Mouse (Mus musculus) midbrain, embryonic 11.5 days (tissue): Measurements from ENCODE around the gene Abcc9. TPM values are rescaled to one million over a fixed set of nuclear protein-coding genes. Genes with fewer than 3 reads are reported as not detected.

Experiments used
- ATAC-seq: fragments of 200-750 bp; cut with Nextera tagmentation; 2 replicates; pipeline ENCODE4 v1.8.0; 2017; ENCODE audit warnings: moderate TSS enrichment, moderate library complexity; ENCODE audit not compliant: low FRiP score
- DNase-seq: peaks from one replicate; pipeline ENCODE4 v3.0.0; 2015; ENCODE audit warnings: low spot score; ENCODE audit errors: missing footprints
- H3K27ac ChIP-seq: fragments of 300-500 bp; sonication (generic); 2 replicates; pipeline ENCODE4 v1.5.1; 2014; ENCODE audit warnings: low read depth, low read length
- H3K27me3 ChIP-seq: fragments of 300-500 bp; sonication (generic); 2 replicates; pipeline ENCODE4 v1.6.1; 2014; ENCODE audit warnings: mild to moderate bottlenecking, low read length, moderate library complexity, mixed read lengths; ENCODE audit not compliant: control insufficient read depth, insufficient read depth
- H3K36me3 ChIP-seq: fragments of 300-500 bp; sonication (generic); 2 replicates; pipeline ENCODE4 v1.6.1; 2014; ENCODE audit warnings: mild to moderate bottlenecking, low read length, moderate library complexity, mixed read lengths; ENCODE audit not compliant: control insufficient read depth, insufficient read depth
- H3K4me1 ChIP-seq: fragments of 300-500 bp; sonication (generic); 2 replicates; pipeline ENCODE4 v1.6.1; 2014; ENCODE audit warnings: low read length; ENCODE audit not compliant: control insufficient read depth, insufficient read depth
- H3K4me2 ChIP-seq: fragments of 300-500 bp; sonication (generic); 2 replicates; pipeline ENCODE4 v1.6.1; 2014; ENCODE audit warnings: mild to moderate bottlenecking, moderate library complexity
- H3K4me3 ChIP-seq: fragments of 300-500 bp; sonication (generic); 2 replicates; pipeline ENCODE4 v1.5.1; 2014; ENCODE audit warnings: low read depth, low read length
- H3K9ac ChIP-seq: fragments of 300-500 bp; sonication (generic); 2 replicates; pipeline ENCODE4 v1.6.1; 2014; ENCODE audit warnings: low read length
- H3K9me3 ChIP-seq: fragments of 300-500 bp; sonication (generic); 2 replicates; pipeline ENCODE4 v1.6.1; 2016; ENCODE audit warnings: low read length; ENCODE audit not compliant: control insufficient read depth
- WGBS: fragments of 180-500 bp; shearing (Covaris S2); extraction: QIAGEN DNeasy Blood & Tissue Kit; methylation state at CpG from one replicate; pipeline ENCODE4 v1.1.7; 2014; 5-methylcytosine and 5-hydroxymethylcytosine counted together
- polyA plus RNA-seq: library from polyadenylated mRNA; unstranded; fragments of >200 nt; fragmentation: Nextera tagmentation; extraction: Ambion mirVana; gene quantifications from 2 replicates; pipeline ENCODE4 v1.2.1, GENCODE M21; 2014

Gene Abcc9
- polyA plus RNA-seq, 1 experiment from 2014 or later: 2.4 TPM

GRCm38 (mm10) chr6:142738225-142738624 is 36.1 kb upstream of the Abcc9 start:
- Histone ChIP-seq H3K4me3 (no peak overlapping the region), H3K4me1 (no peaks in the 10 kb centered on the region), H3K27me3 (no peaks in the 10 kb centered on the region), H3K9ac (no peak overlapping the region), H3K4me2 (no peak overlapping the region), H3K27ac (no peak overlapping the region), H3K9me3 (no peaks in the 10 kb centered on the region), H3K36me3 (no peaks in the 10 kb centered on the region)
- ATAC-seq: no peak
- DNase-seq: no peak
- 92% methylated on average over 2 of the region's 2 CpGs for WGBS

GRCm38 (mm10) chr6:142735302-142736005 is 33.3 kb upstream of the Abcc9 start:
- WGBS: 47% methylated on average over 8 of the region's 8 CpGs
- DNase-seq (peak; percentile 88), ATAC-seq (peak; percentile 61; the same call in 1 of the 2 replicates)
- no peak overlapping the region for H3K27ac ChIP-seq
- H3K4me1 ChIP-seq: no peaks in the 10 kb centered on the region
- H3K36me3 ChIP-seq: no peaks in the 10 kb centered on the region
- no peak overlapping the region for H3K9ac ChIP-seq
- no peak overlapping the region for H3K4me2 ChIP-seq
- no peaks in the 10 kb centered on the region for H3K27me3 ChIP-seq
- H3K4me3 ChIP-seq: no peak overlapping the region
- no peaks in the 10 kb centered on the region for H3K9me3 ChIP-seq

GRCm38 (mm10) chr6:142732567-142733290 is 30.6 kb upstream of the Abcc9 start:
- H3K36me3 ChIP-seq: no peaks in the 10 kb centered on the region
- H3K9me3 ChIP-seq: no peaks in the 10 kb centered on the region
- no peak overlapping the region for H3K4me3 ChIP-seq
- no peak overlapping the region for H3K27ac ChIP-seq
- DNase-seq (no peak), ATAC-seq (no peak)
- H3K4me2 ChIP-seq: no peak overlapping the region
- WGBS: 74% methylated on average over 14 of the region's 14 CpGs
- no peaks in the 10 kb centered on the region for H3K4me1 ChIP-seq
- H3K9ac ChIP-seq: no peak overlapping the region
- no peaks in the 10 kb centered on the region for H3K27me3 ChIP-seq

- Histone ChIP-seq H3K4me1 (no peaks in the 10 kb centered on the region), H3K27ac (no peak overlapping the region), H3K4me2 (no peak overlapping the region), H3K4me3 (no peak overlapping the region), H3K27me3 (no peaks in the 10 kb centered on the region), H3K9me3 (no peaks in the 10 kb centered on the region), H3K36me3 (no peaks in the 10 kb centered on the region), H3K9ac (no peak overlapping the region)
- no peak for DNase-seq
- no peak for ATAC-seq
- WGBS: 87% methylated on average over 4 of the region's 4 CpGs
These were observed 23.9 kb upstream of the Abcc9 start for GRCm38 (mm10) chr6:142726032-142726431.

GRCm38 (mm10) chr6:142721731-142722130 is 19.6 kb upstream of the Abcc9 start:
- DNase-seq (no peak), ATAC-seq (no peak)
- H3K4me2 ChIP-seq: no peak overlapping the region
- H3K9me3 ChIP-seq: no peaks in the 10 kb centered on the region
- no peak overlapping the region for H3K27ac ChIP-seq
- no peaks in the 10 kb centered on the region for H3K27me3 ChIP-seq
- no peak overlapping the region for H3K4me3 ChIP-seq
- H3K4me1 ChIP-seq: no peaks in the 10 kb centered on the region
- H3K36me3 ChIP-seq: no peaks in the 10 kb centered on the region
- 87% methylated on average over 8 of the region's 8 CpGs for WGBS
- H3K9ac ChIP-seq: no peak overlapping the region

GRCm38 (mm10) chr6:142720641-142721040 is 18.5 kb upstream of the Abcc9 start:
- Histone ChIP-seq H3K27ac (no peak overlapping the region), H3K36me3 (no peaks in the 10 kb centered on the region), H3K9ac (no peak overlapping the region), H3K4me1 (no peaks in the 10 kb centered on the region), H3K4me3 (no peak overlapping the region), H3K27me3 (no peaks in the 10 kb centered on the region), H3K4me2 (no peak overlapping the region), H3K9me3 (no peaks in the 10 kb centered on the region)
- no peak for ATAC-seq
- DNase-seq: no peak
- WGBS: 72% methylated on average over 6 of the region's 6 CpGs

- H3K4me2 ChIP-seq: no peak overlapping the region
- no peak overlapping the region for H3K9ac ChIP-seq
- no peak for DNase-seq
- no peaks in the 10 kb centered on the region for H3K9me3 ChIP-seq
- H3K27me3 ChIP-seq: no peaks in the 10 kb centered on the region
- no peaks in the 10 kb centered on the region for H3K36me3 ChIP-seq
- no peak overlapping the region for H3K27ac ChIP-seq
- no peak for ATAC-seq
- WGBS: 84% methylated on average over 7 of the region's 7 CpGs
- H3K4me1 ChIP-seq: no peaks in the 10 kb centered on the region
- no peak overlapping the region for H3K4me3 ChIP-seq
These were observed 16.1 kb upstream of the Abcc9 start for GRCm38 (mm10) chr6:142718167-142718566.

- Histone ChIP-seq H3K27me3 (no peaks in the 10 kb centered on the region), H3K4me3 (no peak overlapping the region), H3K4me2 (no peak overlapping the region), H3K9ac (no peak overlapping the region), H3K4me1 (no peaks in the 10 kb centered on the region), H3K9me3 (no peaks in the 10 kb centered on the region), H3K27ac (no peak overlapping the region), H3K36me3 (no peaks in the 10 kb centered on the region)
- DNase-seq: no peak
- no peak for ATAC-seq
- WGBS: 84% methylated on average over 4 of the region's 4 CpGs
These were observed 15.1 kb upstream of the Abcc9 start for GRCm38 (mm10) chr6:142717186-142717585.

GRCm38 (mm10) chr6:142715026-142715425 is 12.9 kb upstream of the Abcc9 start:
- Histone ChIP-seq H3K9ac (no peak overlapping the region), H3K4me2 (no peak overlapping the region)

More at GRCm38 (mm10) chr6:142715026-142715425, 12.9 kb upstream of the Abcc9 start:
- ATAC-seq (no peak), DNase-seq (no peak)
- H3K4me3 ChIP-seq: no peak overlapping the region
- 88% methylated on average over 8 of the region's 8 CpGs for WGBS
- no peaks in the 10 kb centered on the region for H3K4me1 ChIP-seq
- no peaks in the 10 kb centered on the region for H3K36me3 ChIP-seq
- H3K27ac ChIP-seq: no peak overlapping the region
- no peaks in the 10 kb centered on the region for H3K27me3 ChIP-seq
- no peaks in the 10 kb centered on the region for H3K9me3 ChIP-seq
